Mouse (Mus musculus): ENCODE data around the gene Zfr2. TPM values are rescaled to one million over a fixed set of nuclear protein-coding genes. Genes with fewer than 3 reads are reported as not detected.
"Not testable (repeated sequence)": the region's sequence is repeated elsewhere in the genome, so short reads cannot be mapped to it uniquely, and the experiment has no call there.

Zfr2 gene
- total RNA-seq, 2 experiments from 2014 or later, result 1.9 TPM

DNA sequence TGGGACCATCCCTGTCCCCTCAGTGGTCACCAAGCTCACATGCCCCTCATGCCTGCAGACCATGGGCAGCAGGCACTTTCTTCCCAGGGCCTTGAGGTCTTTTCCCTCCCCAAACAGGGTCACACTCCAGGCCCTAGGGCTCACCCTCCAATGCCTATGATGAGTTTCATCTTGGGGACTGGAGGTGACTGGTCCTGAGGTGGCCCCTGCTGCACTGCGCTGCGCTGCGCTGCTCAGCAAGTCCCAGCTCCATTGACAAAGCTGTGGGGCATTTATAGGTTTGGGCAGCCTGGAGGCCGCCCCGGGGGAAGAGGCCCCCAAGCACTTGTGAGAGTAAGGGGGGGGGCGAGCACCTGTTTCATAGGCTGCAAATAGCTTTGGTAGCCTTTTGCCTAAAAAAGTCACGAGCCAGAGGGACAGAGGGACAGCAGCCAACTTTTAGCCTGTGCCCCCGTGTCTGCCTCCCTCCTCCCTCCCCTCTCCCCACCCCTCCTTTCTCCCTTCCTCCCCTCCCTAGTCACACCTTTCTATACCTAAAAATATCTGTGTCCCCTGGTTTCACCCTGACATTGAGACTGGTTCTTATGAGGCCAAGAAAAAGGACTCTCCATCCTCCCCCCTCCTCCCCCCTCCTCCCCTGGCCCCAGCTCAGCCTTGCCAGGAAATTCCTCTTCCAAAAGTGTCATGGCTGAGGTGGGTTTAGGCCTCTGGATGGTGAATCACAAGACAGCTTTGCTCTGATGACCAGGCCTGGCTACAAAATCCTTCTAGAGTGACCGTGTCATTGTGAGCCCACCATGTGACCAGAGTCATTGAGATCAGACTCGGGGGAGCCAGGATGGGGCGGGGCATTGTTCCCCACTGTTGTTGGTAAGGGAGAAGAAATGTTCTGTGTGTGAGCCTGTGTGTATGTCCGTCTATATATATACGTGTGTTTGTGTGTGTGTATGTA, 30.9 kb upstream of the Zfr2 start, which contains the start of gene Nmrk2:
Gene Nmrk2, minus strand, starts transcription at position 245 of the 952 bp plus-strand sequence.
- intact Hi-C loops (cut with DNase I), result no loop called here
- DNase-seq, result peak; percentile 37 to 52

GRCm38 (mm10) chr10:81202978-81203720, 29.8 kb upstream of the Zfr2 start:
- intact Hi-C loops (cut with DNase I), result no loop called here
- peak in 1 of 2 experiments; percentile 17 for DNase-seq

DNA sequence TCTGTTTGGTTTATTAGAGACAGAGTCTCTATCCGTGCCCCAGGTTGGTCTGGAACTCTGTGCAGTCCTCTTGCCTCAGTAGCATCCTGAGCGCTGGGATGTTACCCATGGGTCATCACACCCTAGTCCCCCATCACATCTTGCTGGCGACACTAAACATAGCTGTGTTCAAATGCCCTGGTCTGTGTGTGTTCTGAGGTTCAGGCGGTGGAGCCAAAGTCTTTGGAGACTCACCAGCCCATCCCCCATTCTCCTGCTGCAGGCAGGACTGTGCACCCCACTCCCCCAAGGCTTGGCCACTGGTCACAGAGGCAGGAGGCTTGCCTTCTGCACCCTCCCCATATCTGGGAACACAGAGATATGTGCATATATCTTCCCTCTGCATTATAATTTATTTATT, 28.8 kb upstream of the Zfr2 start:
- intact Hi-C loops (cut with DNase I), result no loop called here
- DNase-seq, result no peak

GRCm38 (mm10) chr10:81210154-81210553, 22.8 kb upstream of the Zfr2 start:
- no peak for DNase-seq
- intact Hi-C loops (cut with DNase I), result no loop called here

- no peak for DNase-seq
- intact Hi-C loops (cut with DNase I), result loop anchor here (2.0 kb wide), 1 partner anchor 17 kb away; no protein-coding TSS in a partner anchor
Observed at GRCm38 (mm10) chr10:81216260-81216659, 16.7 kb upstream of the Zfr2 start.

- no peak for DNase-seq
- intact Hi-C loops (cut with DNase I), result loop anchor here (2.0 kb wide), 1 partner anchor 18 kb away; no protein-coding TSS in a partner anchor
Observed at GRCm38 (mm10) chr10:81216810-81217209, 16.1 kb upstream of the Zfr2 start.

DNA sequence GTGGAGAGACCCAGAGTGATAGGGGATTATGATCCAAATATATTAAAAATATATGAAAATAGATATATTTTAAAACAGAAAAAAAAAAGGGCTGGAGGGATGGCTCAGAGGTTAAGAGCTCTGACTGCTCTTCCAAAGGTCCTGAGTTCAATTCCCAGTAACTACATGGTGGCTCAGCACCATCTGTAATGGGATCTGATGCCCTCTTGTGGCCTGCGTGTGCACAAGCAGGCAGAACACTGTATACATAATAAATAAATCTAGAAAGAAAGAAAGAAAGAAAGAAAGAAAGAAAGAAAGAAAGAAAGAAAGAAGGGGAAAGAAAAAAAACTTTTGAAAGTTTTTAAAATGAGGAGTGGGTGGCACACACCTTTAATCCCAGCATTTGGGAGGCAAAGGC, 15.7 kb upstream of the Zfr2 start:
- DNase-seq, result not testable (repeated sequence)
- intact Hi-C loops (cut with DNase I), result loop anchor here (2.0 kb wide), 1 partner anchor 18 kb away; no protein-coding TSS in a partner anchor

DNA sequence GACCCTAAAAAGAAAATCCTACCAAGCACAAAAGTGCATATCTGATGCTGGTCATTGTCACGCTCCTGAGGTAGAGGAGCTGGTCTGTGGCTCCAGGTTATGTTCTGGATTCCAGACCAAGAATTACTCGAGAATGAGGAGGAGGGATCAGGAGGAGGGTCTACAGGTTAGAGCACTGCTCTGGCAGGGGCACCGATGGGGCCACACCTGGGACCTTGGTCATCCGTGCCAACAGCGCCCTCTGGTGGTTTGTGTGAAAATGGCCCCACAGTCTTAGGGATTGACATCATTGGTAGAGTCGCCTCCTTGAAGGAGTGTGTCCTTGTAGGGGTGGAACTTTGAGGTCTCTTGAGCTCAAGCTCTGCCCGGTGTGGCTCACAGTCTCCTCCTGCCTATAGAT, 15.0 kb upstream of the Zfr2 start:
- peak in 1 of 2 experiments; percentile 55 for DNase-seq
- intact Hi-C loops (cut with DNase I), result loop anchor here (2.0 kb wide), 1 partner anchor 19 kb away; no protein-coding TSS in a partner anchor

DNA sequence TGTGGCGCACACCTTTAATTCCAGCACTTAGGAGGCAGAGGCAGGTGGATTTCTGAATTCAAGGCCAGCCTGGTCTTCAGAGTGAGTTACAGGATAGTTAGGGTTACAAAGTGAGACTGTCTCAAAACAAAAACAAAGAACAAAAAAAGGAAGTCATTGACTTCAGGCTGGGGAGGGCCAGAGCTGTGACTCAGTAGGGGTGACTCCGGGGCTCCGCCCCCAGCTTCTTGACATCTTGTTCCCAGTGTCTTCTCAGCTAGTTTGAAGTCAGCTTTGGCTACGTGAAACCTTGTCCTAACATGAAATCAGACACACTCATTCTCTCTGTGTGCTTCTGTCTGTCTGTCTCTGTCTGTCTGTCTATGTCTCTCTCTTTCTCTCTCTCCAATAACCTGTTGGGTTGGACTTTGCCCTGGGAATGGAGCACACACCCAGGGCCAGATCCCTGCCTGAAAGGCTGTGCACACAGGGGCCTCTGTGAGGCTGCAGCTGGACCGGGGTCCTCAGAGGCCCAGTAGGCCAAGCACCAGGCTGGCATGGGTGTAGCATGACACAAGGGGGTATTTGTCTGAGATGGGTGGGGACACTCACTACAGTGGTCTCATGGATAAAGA, 11.4 kb upstream of the Zfr2 start:
- intact Hi-C loops (cut with DNase I), result no loop called here
- no peak for DNase-seq

DNA sequence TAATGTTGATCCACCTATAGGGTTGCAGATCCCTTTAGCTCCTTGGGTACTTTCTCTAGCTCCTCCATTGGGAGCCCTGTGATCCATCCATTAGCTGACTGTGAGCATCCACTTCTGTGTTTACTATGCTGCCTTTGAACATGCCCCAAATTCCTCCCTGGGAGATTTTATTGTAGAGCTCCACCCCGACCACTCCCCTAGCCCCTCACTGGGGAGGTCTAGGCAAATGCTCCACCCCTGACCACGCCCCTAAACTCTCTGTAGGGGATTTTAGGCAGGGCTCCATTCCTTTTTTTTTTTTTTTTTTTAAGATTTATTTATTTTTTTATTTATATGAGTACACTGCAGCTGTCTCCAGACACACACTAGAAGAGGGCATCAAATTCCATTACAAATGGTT, 9.2 kb upstream of the Zfr2 start:
- DNase-seq; intact Hi-C loops (cut with DNase I): not testable (repeated sequence)

DNA sequence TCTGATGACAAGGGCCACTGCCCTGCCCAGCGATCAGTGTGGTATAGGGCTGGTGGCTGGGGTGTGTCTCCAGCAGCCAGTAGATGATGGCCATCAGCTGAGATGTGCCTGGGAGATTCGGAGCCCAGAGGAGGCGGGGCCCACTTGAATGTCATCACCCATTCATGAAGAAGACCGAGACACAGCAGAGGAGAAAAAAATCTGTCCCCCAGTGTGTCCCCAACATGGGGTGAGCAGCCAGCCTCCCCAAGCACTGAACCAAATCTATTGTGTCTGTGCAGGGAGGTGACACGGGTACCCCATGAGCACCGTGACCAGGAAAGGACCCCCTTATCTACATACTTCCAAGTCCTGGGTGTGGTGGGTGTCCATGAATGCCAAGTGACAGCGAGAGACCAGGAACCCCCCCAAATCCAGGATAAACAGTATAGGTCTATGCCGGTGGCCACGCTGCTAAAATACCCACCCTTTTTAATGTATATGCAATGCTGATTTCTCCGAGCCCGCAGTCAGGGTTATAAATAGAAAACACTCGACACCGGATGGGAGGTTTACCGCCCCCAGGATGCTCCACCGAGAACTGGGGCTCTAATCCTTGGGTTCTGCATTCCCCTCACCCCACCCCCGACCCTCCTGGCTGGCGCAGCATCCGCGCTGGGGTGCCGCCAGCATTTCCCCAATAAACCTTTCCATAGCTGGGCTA, 3.1 kb upstream of the Zfr2 start:
- intact Hi-C loops (cut with DNase I), result loop anchor here (2.0 kb wide), 1 partner anchor 23 kb away; no protein-coding TSS in a partner anchor
- no peak for DNase-seq

- no peak for DNase-seq
- intact Hi-C loops (cut with DNase I), result loop anchor here (2.0 kb wide), 1 partner anchor 24 kb away; no protein-coding TSS in a partner anchor
Observed at GRCm38 (mm10) chr10:81230438-81231332, 2.3 kb upstream of the Zfr2 start, which contains the start of gene Atcay. TSS of gene Atcay (minus strand) at chr10:81230833.

DNA sequence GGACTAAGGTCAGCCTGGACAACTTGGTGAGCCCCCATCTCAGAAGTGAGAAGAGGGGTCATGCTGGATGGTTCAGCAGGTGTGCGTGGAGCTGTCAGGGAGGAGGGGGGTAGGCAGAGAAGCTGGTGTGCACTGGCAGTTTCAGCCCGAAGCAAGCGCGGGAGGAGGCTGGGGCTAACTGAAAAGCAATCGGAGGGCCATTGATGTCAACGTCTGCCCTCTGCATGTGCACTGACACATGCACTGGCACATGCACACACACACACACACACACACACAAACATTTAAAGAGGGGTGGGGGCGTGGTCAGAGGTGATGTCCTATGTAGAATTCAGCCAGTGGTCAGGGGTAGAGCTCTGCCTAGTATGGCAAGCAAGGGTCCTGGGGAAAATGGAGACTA, 1.5 kb upstream of the Zfr2 start:
- intact Hi-C loops (cut with DNase I), result loop anchor here (2.0 kb wide), 1 partner anchor 25 kb away; no protein-coding TSS in a partner anchor
- DNase-seq, result no peak

GRCm38 (mm10) chr10:81233226-81233585, 251 bp downstream of the Zfr2 start:
- intact Hi-C loops (cut with DNase I), result no loop called here
- no peak for DNase-seq

DNA sequence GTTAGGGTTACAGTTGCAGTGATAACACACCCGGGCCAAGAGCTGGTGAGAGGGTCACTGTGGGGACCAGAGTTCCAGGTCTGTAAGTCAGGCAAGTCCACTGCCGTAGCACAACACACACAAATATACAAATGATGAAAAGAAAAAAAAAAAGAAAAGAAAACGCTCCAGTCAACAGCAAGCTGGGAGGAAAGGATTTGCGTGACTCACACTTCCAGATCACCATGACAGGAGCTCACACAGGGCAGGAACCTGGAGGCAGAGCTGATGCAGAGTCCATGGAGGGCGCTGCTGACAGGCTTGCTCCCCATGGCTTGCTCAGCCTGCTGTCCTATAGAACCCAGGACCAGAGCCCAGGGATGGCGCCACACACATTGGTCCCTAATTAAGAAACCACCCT, 1.3 kb downstream of the Zfr2 start:
- no peak for DNase-seq
- intact Hi-C loops (cut with DNase I), result no loop called here

- intact Hi-C loops (cut with DNase I), result no loop called here
- no peak for DNase-seq
Observed at GRCm38 (mm10) chr10:81236471-81237268, 3.7 kb downstream of the Zfr2 start.

GRCm38 (mm10) chr10:81238618-81239017, 5.7 kb downstream of the Zfr2 start:
- intact Hi-C loops (cut with DNase I), result no loop called here
- DNase-seq, result no peak

GRCm38 (mm10) chr10:81240876-81241275, 7.9 kb downstream of the Zfr2 start:
- intact Hi-C loops (cut with DNase I), result no loop called here
- DNase-seq, result no peak
